Mouse (Mus musculus) brain, embryonic 14.5 days (tissue): ENCODE data around the gene Dbr1.

Experiments
- CTCF ChIP-seq: fragments of 200-500 bp; IDR thresholded peaks from 2 replicates; pipeline ENCODE4 v1.5.1; 2012; ENCODE audit warnings: inconsistent platforms, mild to moderate bottlenecking, moderate library complexity, borderline replicate concordance; ENCODE audit not compliant: insufficient read depth, insufficient read length; ENCODE audit errors: extremely low read depth
- POLR2A ChIP-seq: fragments of 200-500 bp; IDR thresholded peaks from 2 replicates; pipeline ENCODE4 v1.6.1; 2012; ENCODE audit warnings: mild to moderate bottlenecking, inconsistent platforms, borderline replicate concordance; ENCODE audit not compliant: poor library complexity, insufficient read depth, insufficient read length, severe bottlenecking; ENCODE audit errors: extremely low read depth

DNA sequence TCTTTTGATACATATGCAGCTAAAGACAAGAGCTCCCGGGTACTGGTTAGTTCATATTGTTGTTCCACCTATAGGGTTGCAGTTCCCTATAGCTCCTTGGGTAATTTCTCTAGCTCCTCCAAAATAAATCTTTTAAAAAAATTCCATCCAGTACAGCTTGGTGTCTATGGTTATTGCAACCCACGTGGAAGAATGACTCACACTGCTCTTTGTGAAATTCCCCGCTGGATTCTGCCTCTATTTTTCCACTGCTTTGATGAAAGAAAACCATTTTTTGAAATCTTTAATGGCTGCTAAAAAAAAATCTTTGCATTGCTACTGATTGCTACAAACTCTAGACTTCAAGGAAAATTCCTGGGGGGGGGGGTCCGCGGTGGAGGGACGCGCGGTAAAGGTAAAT is 44.1 kb downstream of the Dbr1 start:
- TF ChIP-seq CTCF = no peak
- TF ChIP-seq POLR2A = no peak
